Mouse (Mus musculus): ENCODE results near the gene Tmed2. TPM values are rescaled to one million over a fixed set of nuclear protein-coding genes. Genes with fewer than 3 reads are reported as not detected.
"Not testable (repeated sequence)": the region's sequence is repeated elsewhere in the genome, so short reads cannot be mapped to it uniquely, and the experiment has no call there.

Gene Tmed2
- polyA plus RNA-seq, 1 experiment from 2014 or later = 588 TPM

DNA sequence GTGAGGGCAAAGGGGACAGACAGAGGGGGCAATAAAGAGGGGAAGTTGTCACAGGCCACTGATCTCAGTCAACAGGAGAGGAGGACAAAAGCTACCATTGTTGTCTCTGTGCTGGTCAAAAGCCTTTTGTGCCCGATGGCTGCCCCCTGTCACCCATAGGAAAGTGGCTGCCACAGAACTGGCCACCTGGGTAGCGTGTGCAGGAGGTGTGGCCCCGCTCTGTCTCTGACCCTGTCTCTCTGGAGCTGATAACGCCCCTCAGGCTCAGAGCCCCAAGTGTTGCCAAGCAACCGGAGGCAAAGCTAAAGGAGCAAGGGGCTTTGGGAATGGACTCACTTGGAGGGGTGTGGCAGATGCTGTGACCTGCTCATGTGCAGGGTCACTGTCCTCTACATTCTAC, 41.5 kb upstream of the Tmed2 start:
- H3K27ac ChIP-seq (ENCODE audit: low read depth) = no peak overlapping the region; the same call in 1 of the 2 replicates
- ATAC-seq (ENCODE audit: insufficient read depth) = no peak
- 49% methylated on average over 5 of the region's 5 CpGs for WGBS
- DNase-seq = no peak
- no peak for TF ChIP-seq CTCF (IDR thresholded peaks at IDR 0.05; ENCODE audit: low read depth)
- H3K9me3 ChIP-seq (ENCODE audit: low read depth, low read length) = no peaks in the 10 kb centered on the region
- H3K4me3 ChIP-seq (ENCODE audit: low read depth, low read length) = no peak overlapping the region
- H3K36me3 ChIP-seq (ENCODE audit: insufficient read depth) = peaks cover 63% of the 10 kb centered on the region
- H3K9ac ChIP-seq = no peak overlapping the region
- H3K27me3 ChIP-seq (ENCODE audit: insufficient read depth, low read length) = no peaks in the 10 kb centered on the region
- no peak overlapping the region for H3K4me2 ChIP-seq
- no peaks in the 10 kb centered on the region for H3K4me1 ChIP-seq (ENCODE audit: insufficient read depth)

DNA sequence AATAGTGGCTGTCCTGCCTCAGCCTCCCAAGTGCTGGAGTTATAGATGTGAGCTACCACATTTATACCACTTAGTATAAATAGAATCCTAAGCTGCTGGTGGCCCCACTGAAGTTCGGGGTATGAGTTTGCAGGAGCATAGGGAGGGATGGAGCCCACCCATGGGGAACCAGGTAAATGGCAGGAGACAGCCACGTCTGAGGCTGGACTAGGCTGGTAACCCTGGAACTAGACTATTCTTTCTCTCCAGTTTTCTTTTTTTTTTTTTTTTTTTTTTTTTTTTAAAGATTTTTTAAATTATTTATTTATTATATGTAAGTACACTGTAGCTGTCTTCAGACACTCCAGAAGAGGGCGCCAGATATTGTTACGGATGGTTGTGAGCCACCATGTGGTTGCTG, 40.5 kb upstream of the Tmed2 start:
- H3K9ac ChIP-seq; DNase-seq; ATAC-seq (ENCODE audit: insufficient read depth); H3K27me3 ChIP-seq (ENCODE audit: insufficient read depth, low read length); H3K9me3 ChIP-seq (ENCODE audit: low read depth, low read length); H3K27ac ChIP-seq (ENCODE audit: low read depth); H3K4me3 ChIP-seq (ENCODE audit: low read depth, low read length); H3K4me1 ChIP-seq (ENCODE audit: insufficient read depth); H3K4me2 ChIP-seq: not testable (repeated sequence)
- WGBS = 90% methylated on average over 2 of the region's 4 CpGs
- peaks cover 61% of the 10 kb centered on the region for H3K36me3 ChIP-seq (ENCODE audit: insufficient read depth)

DNA sequence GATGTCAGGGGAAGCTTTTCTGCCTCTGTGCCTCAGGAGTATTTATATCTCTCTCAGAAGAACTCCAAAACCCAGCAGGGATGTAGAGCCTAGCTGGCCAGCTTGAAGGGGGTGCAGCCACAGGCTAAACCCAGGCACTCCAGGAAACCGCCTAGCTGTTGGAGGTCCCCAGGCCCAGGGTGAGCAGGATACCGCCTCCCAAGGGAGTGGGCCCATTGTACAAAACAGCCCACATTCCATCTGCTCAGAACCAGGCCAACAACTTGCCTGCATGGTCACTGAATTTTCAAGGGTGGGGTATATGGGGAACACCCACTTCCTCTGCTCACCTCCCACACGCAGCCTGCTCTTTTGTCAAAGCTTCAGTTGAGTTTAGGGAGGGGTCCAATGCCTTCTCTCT, 39.9 kb upstream of the Tmed2 start:
- no peak for ATAC-seq (ENCODE audit: insufficient read depth)
- Histone ChIP-seq H3K27ac (ENCODE audit: low read depth) (no peak overlapping the region), H3K36me3 (ENCODE audit: insufficient read depth) (peaks cover 61% of the 10 kb centered on the region)

DNA sequence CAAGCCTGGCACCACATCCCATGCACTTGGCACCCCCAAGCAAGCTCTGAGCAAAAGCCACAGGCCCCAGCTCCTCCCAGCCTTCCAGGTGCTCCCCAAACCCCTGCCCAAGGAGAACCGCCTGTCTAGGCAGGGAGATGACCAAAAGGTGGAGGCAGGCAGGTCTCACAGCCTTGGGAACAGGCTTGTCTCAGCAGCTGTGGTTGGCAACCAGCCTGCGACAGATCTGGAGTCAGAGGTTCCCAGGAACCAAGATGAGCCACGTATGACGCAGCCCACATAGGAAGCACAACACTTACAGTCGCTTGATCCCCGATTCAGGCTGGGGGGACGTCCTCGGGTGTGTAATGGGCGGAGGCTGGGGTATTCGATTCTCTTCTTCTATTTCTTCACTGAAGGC, 39.0 kb upstream of the Tmed2 start:
- Histone ChIP-seq H3K4me1 (ENCODE audit: insufficient read depth) (no peaks in the 10 kb centered on the region), H3K27me3 (ENCODE audit: insufficient read depth, low read length) (no peaks in the 10 kb centered on the region), H3K4me3 (ENCODE audit: low read depth, low read length) (no peak overlapping the region), H3K9ac (no peak overlapping the region), H3K9me3 (ENCODE audit: low read depth, low read length) (no peaks in the 10 kb centered on the region), H3K27ac (ENCODE audit: low read depth) (no peak overlapping the region), H3K4me2 (no peak overlapping the region), H3K36me3 (ENCODE audit: insufficient read depth) (peaks cover 56% of the 10 kb centered on the region)
- ATAC-seq (ENCODE audit: insufficient read depth) = no peak
- TF ChIP-seq CTCF (IDR thresholded peaks at IDR 0.05; ENCODE audit: low read depth) = no peak
- DNase-seq = no peak
- 85% methylated on average over 10 of the region's 10 CpGs for WGBS

More for the DNA sequence above, 39.9 kb upstream of the Tmed2 start:
- Histone ChIP-seq H3K27me3 (ENCODE audit: insufficient read depth, low read length) (no peaks in the 10 kb centered on the region), H3K4me1 (ENCODE audit: insufficient read depth) (no peaks in the 10 kb centered on the region), H3K9ac (no peak overlapping the region), H3K9me3 (ENCODE audit: low read depth, low read length) (no peaks in the 10 kb centered on the region), H3K4me2 (no peak overlapping the region), H3K4me3 (ENCODE audit: low read depth, low read length) (no peak overlapping the region)
- no peak for TF ChIP-seq CTCF (IDR thresholded peaks at IDR 0.05; ENCODE audit: low read depth)
- no peak for DNase-seq
- 94% methylated on average over 3 of the region's 3 CpGs for WGBS

DNA sequence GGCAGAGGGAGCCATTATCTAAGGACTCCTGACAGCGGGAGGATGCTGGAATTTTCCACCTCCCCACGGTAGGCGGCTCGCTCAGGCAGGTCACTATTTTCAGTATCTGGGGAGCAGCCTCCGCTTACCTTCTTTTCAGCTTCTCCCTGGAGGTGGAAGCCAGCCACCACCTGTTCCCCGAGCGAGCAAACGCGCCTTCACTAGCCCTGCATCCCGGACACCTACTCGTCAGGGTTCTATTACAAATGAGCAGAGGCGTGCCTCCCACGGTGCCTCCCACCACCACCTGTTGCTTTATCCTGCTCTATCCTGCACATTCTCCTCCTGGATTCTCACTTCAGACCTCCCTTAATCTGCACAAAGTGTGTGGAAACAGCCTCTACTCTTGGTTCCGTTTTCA, 36.8 kb upstream of the Tmed2 start:
- DNase-seq (no peak), ATAC-seq (ENCODE audit: insufficient read depth) (no peak)
- H3K36me3 ChIP-seq (ENCODE audit: insufficient read depth) = peaks cover 54% of the 10 kb centered on the region
- no peak overlapping the region for H3K4me2 ChIP-seq
- H3K27me3 ChIP-seq (ENCODE audit: insufficient read depth, low read length) = no peaks in the 10 kb centered on the region
- no peak overlapping the region for H3K9ac ChIP-seq
- H3K27ac ChIP-seq (ENCODE audit: low read depth) = no peak overlapping the region
- WGBS = 58% methylated on average over 14 of the region's 14 CpGs
- H3K4me3 ChIP-seq (ENCODE audit: low read depth, low read length) = no peak overlapping the region
- H3K9me3 ChIP-seq (ENCODE audit: low read depth, low read length) = no peaks in the 10 kb centered on the region
- no peaks in the 10 kb centered on the region for H3K4me1 ChIP-seq (ENCODE audit: insufficient read depth)
- no peak for TF ChIP-seq CTCF (IDR thresholded peaks at IDR 0.05; ENCODE audit: low read depth)

DNA sequence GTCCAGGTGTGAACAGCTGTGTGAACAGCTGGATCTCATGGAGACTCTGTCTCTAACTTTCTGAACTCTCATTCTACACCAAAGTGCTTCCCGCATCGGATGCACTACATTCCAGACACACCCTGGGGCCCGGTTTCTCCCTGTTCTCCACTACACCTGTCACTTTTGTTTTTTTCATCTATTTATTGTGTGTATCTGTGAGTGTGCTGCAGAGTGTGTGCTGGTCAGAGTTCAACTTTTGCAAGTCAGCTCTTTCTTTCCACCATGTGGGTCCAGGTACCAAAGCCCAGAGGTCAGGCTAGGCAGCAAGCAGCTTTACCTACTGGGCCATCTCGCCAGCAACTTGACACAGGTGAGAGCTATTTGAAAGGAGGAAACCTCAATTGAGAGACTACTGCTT, 35.3 kb upstream of the Tmed2 start:
- Histone ChIP-seq H3K27ac (ENCODE audit: low read depth) (no peak overlapping the region), H3K9ac (no peak overlapping the region), H3K36me3 (ENCODE audit: insufficient read depth) (peaks cover 46% of the 10 kb centered on the region), H3K4me3 (ENCODE audit: low read depth, low read length) (no peak overlapping the region), H3K27me3 (ENCODE audit: insufficient read depth, low read length) (no peaks in the 10 kb centered on the region), H3K9me3 (ENCODE audit: low read depth, low read length) (no peaks in the 10 kb centered on the region), H3K4me1 (ENCODE audit: insufficient read depth) (no peaks in the 10 kb centered on the region), H3K4me2 (no peak overlapping the region)
- no peak for TF ChIP-seq CTCF (IDR thresholded peaks at IDR 0.05; ENCODE audit: low read depth)
- ATAC-seq (ENCODE audit: insufficient read depth) = no peak
- no peak for DNase-seq
- 92% methylated on average over 4 of the region's 4 CpGs for WGBS

DNA sequence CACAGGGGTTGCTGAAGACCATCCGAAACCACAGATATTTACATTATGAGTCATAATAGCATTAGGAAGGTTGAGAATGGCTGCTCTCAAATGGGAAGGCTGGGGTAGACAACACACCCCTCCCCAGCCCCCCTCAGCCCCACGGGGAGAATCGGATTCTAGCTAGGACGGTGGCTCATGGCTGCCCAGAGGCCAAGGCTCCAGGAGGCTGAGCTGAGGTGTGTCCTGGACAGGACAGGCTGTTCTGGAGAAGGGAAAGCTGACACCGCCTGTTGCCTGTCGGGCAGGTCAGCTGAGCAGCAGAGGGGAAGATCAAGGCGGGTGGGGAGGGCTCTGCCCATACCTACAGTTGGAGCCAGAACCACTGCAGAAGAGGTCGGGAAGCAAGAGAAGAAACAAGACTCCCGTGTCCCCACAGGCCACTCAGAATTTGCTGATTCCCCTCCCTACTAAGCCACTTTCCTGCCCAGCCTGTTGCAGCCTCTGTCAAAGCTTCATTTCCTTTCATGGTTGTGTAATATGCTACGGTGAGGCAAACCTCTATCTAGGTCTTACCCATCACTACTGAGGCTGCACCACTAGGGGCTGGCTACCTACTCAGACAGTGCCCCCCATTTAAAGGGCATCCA, 33.6 kb upstream of the Tmed2 start:
- no peaks in the 10 kb centered on the region for H3K9me3 ChIP-seq (ENCODE audit: low read depth, low read length)
- peaks cover 37% of the 10 kb centered on the region; the same call in 1 of the 2 replicates for H3K36me3 ChIP-seq (ENCODE audit: insufficient read depth)
- no peaks in the 10 kb centered on the region for H3K27me3 ChIP-seq (ENCODE audit: insufficient read depth, low read length)
- WGBS = 34% methylated on average over 10 of the region's 10 CpGs
- H3K4me1 ChIP-seq (ENCODE audit: insufficient read depth) = no peaks in the 10 kb centered on the region
- H3K27ac ChIP-seq (ENCODE audit: low read depth) = no peak overlapping the region
- H3K4me3 ChIP-seq (ENCODE audit: low read depth, low read length) = no peak overlapping the region
- H3K9ac ChIP-seq = no peak overlapping the region
- DNase-seq = no peak
- no peak overlapping the region for H3K4me2 ChIP-seq
- no peak for TF ChIP-seq CTCF (IDR thresholded peaks at IDR 0.05; ENCODE audit: low read depth)
- 0 out of 2 replicates have a peak, but pooled peaks have one; percentile 15 for ATAC-seq (ENCODE audit: insufficient read depth)

All from lung, embryonic 14.5 days (tissue).